Mouse (Mus musculus) hindbrain, embryonic 15.5 days (tissue): ENCODE data around the gene Abca12. TPM values are rescaled to one million over a fixed set of nuclear protein-coding genes. Genes with fewer than 3 reads are reported as not detected.

Experiments
- ATAC-seq: fragments of 200-750 bp; cut with Nextera tagmentation; 2 replicates; pipeline ENCODE4 v1.8.0; 2017; ENCODE audit warnings: low read depth, moderate number of reproducible peaks, moderate TSS enrichment; ENCODE audit not compliant: low FRiP score
- H3K27ac ChIP-seq: fragments of 300-500 bp; sonication (generic); replicated peaks from 2 replicates; pipeline ENCODE4 v1.5.1; 2015; ENCODE audit warnings: mild to moderate bottlenecking, inconsistent platforms
- H3K27me3 ChIP-seq: fragments of 300-500 bp; sonication (generic); 2 replicates; pipeline ENCODE4 v1.6.1; 2015; ENCODE audit warnings: control low read depth, inconsistent platforms
- H3K36me3 ChIP-seq: fragments of 300-500 bp; sonication (generic); 2 replicates; pipeline ENCODE4 v1.6.1; 2015; ENCODE audit warnings: control low read depth, inconsistent platforms
- H3K4me1 ChIP-seq: fragments of 300-500 bp; sonication (generic); replicated peaks from 2 replicates; pipeline ENCODE4 v1.6.1; 2015; ENCODE audit warnings: control low read depth, inconsistent platforms
- H3K4me2 ChIP-seq: fragments of 300-500 bp; sonication (generic); 2 replicates; pipeline ENCODE4 v1.6.1; 2015; ENCODE audit warnings: moderate library complexity, mild to moderate bottlenecking, inconsistent platforms
- H3K4me3 ChIP-seq: fragments of 300-500 bp; sonication (generic); 2 replicates; pipeline ENCODE4 v1.5.1; 2015; ENCODE audit warnings: mild to moderate bottlenecking, inconsistent platforms
- H3K9ac ChIP-seq: fragments of 300-500 bp; sonication (generic); 2 replicates; pipeline ENCODE4 v1.6.1; 2015; ENCODE audit warnings: inconsistent platforms
- H3K9me3 ChIP-seq: fragments of 300-500 bp; sonication (generic); 2 replicates; pipeline ENCODE4 v1.6.1; 2016; ENCODE audit warnings: control low read depth, inconsistent platforms
- WGBS: fragments of 180-500 bp; shearing (Covaris S2); methylation state at CpG from one replicate; pipeline ENCODE4 v1.1.7; 2015; 5-methylcytosine and 5-hydroxymethylcytosine counted together
- polyA plus RNA-seq: library from polyadenylated mRNA; unstranded; fragments of >200 nt; fragmentation: Nextera tagmentation; extraction: Ambion mirVana; gene quantifications from 2 replicates; pipeline ENCODE4 v1.2.1, GENCODE M21; 2015

The Abca12 gene
- polyA plus RNA-seq, 1 experiment from 2014 or later, result 0.06 TPM

GRCm38 (mm10) chr1:71392463-71392862 lies 22.2 kb downstream of the Abca12 start:
- Histone ChIP-seq H3K9me3 (no peaks in the 10 kb centered on the region), H3K4me1 (no peaks in the 10 kb centered on the region), H3K36me3 (no peaks in the 10 kb centered on the region), H3K4me3 (no peak overlapping the region), H3K27me3 (no peaks in the 10 kb centered on the region), H3K9ac (no peak overlapping the region), H3K4me2 (no peak overlapping the region), H3K27ac (no peak overlapping the region)
- 94% methylated on average over 2 of the region's 2 CpGs for WGBS
- no peak for ATAC-seq

GRCm38 (mm10) chr1:71386593-71386992 lies 28.1 kb downstream of the Abca12 start:
- Histone ChIP-seq H3K4me1 (no peaks in the 10 kb centered on the region), H3K36me3 (no peaks in the 10 kb centered on the region), H3K4me3 (no peak overlapping the region), H3K9ac (no peak overlapping the region), H3K27ac (no peak overlapping the region), H3K9me3 (no peaks in the 10 kb centered on the region), H3K4me2 (no peak overlapping the region), H3K27me3 (no peaks in the 10 kb centered on the region)
- 94% methylated on average over 8 of the region's 8 CpGs for WGBS
- ATAC-seq, result no peak

- no peaks in the 10 kb centered on the region for H3K27me3 ChIP-seq
Measured at GRCm38 (mm10) chr1:71384098-71384497, 30.6 kb downstream of the Abca12 start.

GRCm38 (mm10) chr1:71373090-71373489 lies 41.6 kb downstream of the Abca12 start:
- H3K4me2 ChIP-seq, result no peak overlapping the region
- no peaks in the 10 kb centered on the region for H3K4me1 ChIP-seq
- H3K27me3 ChIP-seq, result no peaks in the 10 kb centered on the region
- ATAC-seq, result no peak
- H3K27ac ChIP-seq, result no peak overlapping the region
- WGBS, result 92% methylated on average over 5 of the region's 5 CpGs
- H3K9me3 ChIP-seq, result no peaks in the 10 kb centered on the region
- no peaks in the 10 kb centered on the region for H3K36me3 ChIP-seq
- no peak overlapping the region for H3K4me3 ChIP-seq
- H3K9ac ChIP-seq, result no peak overlapping the region

More at GRCm38 (mm10) chr1:71384098-71384497, 30.6 kb downstream of the Abca12 start:
- Histone ChIP-seq H3K4me2 (no peak overlapping the region), H3K4me3 (no peak overlapping the region), H3K4me1 (no peaks in the 10 kb centered on the region), H3K9me3 (no peaks in the 10 kb centered on the region), H3K9ac (no peak overlapping the region), H3K36me3 (no peaks in the 10 kb centered on the region), H3K27ac (no peak overlapping the region)
- WGBS, result 100% methylated on average over 1 of the region's 1 CpGs
- ATAC-seq, result no peak

GRCm38 (mm10) chr1:71370266-71370665 lies 44.4 kb downstream of the Abca12 start:
- no peak overlapping the region for H3K4me2 ChIP-seq
- H3K27ac ChIP-seq, result no peak overlapping the region
- H3K9ac ChIP-seq, result no peak overlapping the region
- no peaks in the 10 kb centered on the region for H3K36me3 ChIP-seq
- no peak for ATAC-seq
- no peaks in the 10 kb centered on the region for H3K4me1 ChIP-seq
- H3K27me3 ChIP-seq, result no peaks in the 10 kb centered on the region
- no peaks in the 10 kb centered on the region for H3K9me3 ChIP-seq
- H3K4me3 ChIP-seq, result no peak overlapping the region

GRCm38 (mm10) chr1:71367770-71368169 lies 46.9 kb downstream of the Abca12 start:
- 60% methylated on average over 1 of the region's 1 CpGs for WGBS
- no peaks in the 10 kb centered on the region for H3K4me1 ChIP-seq

GRCm38 (mm10) chr1:71342861-71343554 lies 71.7 kb downstream of the Abca12 start:
- Histone ChIP-seq H3K27me3 (no peaks in the 10 kb centered on the region), H3K27ac (no peak overlapping the region)
- no peak for ATAC-seq

More at GRCm38 (mm10) chr1:71367770-71368169, 46.9 kb downstream of the Abca12 start:
- ATAC-seq, result no peak
- no peak overlapping the region for H3K4me2 ChIP-seq
- no peaks in the 10 kb centered on the region for H3K36me3 ChIP-seq
- H3K27me3 ChIP-seq, result no peaks in the 10 kb centered on the region
- H3K9me3 ChIP-seq, result no peaks in the 10 kb centered on the region
- H3K9ac ChIP-seq, result no peak overlapping the region
- no peak overlapping the region for H3K4me3 ChIP-seq
- H3K27ac ChIP-seq, result no peak overlapping the region

GRCm38 (mm10) chr1:71342261-71342594 lies 72.5 kb downstream of the Abca12 start:
- no peak overlapping the region for H3K27ac ChIP-seq
- H3K9ac ChIP-seq, result no peak overlapping the region
- H3K27me3 ChIP-seq, result no peaks in the 10 kb centered on the region
- no peak overlapping the region for H3K4me2 ChIP-seq
- no peaks in the 10 kb centered on the region for H3K4me1 ChIP-seq
- ATAC-seq, result no peak
- no peaks in the 10 kb centered on the region for H3K9me3 ChIP-seq
- no peak overlapping the region for H3K4me3 ChIP-seq
- 40% methylated on average over 4 of the region's 4 CpGs for WGBS
- no peaks in the 10 kb centered on the region for H3K36me3 ChIP-seq

More at GRCm38 (mm10) chr1:71342861-71343554, 71.7 kb downstream of the Abca12 start:
- no peak overlapping the region for H3K4me2 ChIP-seq
- no peak overlapping the region for H3K9ac ChIP-seq
- H3K9me3 ChIP-seq, result no peaks in the 10 kb centered on the region
- no peaks in the 10 kb centered on the region for H3K4me1 ChIP-seq
- H3K4me3 ChIP-seq, result no peak overlapping the region
- no peaks in the 10 kb centered on the region for H3K36me3 ChIP-seq
- 43% methylated on average over 3 of the region's 3 CpGs for WGBS

GRCm38 (mm10) chr1:71341370-71342260 lies 73.1 kb downstream of the Abca12 start:
- Histone ChIP-seq H3K4me3 (no peak overlapping the region), H3K4me1 (no peaks in the 10 kb centered on the region), H3K27ac (no peak overlapping the region), H3K9ac (no peak overlapping the region), H3K27me3 (no peaks in the 10 kb centered on the region), H3K36me3 (no peaks in the 10 kb centered on the region), H3K9me3 (no peaks in the 10 kb centered on the region), H3K4me2 (no peak overlapping the region)
- 38% methylated on average over 7 of the region's 7 CpGs for WGBS
- ATAC-seq, result no peak

- no peak overlapping the region for H3K27ac ChIP-seq
- no peaks in the 10 kb centered on the region for H3K4me1 ChIP-seq
- H3K4me2 ChIP-seq, result no peak overlapping the region
- H3K9ac ChIP-seq, result no peak overlapping the region
- 83% methylated on average over 4 of the region's 4 CpGs for WGBS
- ATAC-seq, result no peak
- no peaks in the 10 kb centered on the region for H3K27me3 ChIP-seq
- no peaks in the 10 kb centered on the region for H3K36me3 ChIP-seq
- H3K9me3 ChIP-seq, result no peaks in the 10 kb centered on the region
- H3K4me3 ChIP-seq, result no peak overlapping the region
Measured at GRCm38 (mm10) chr1:71338548-71339340, 76.0 kb downstream of the Abca12 start.

- H3K4me2 ChIP-seq, result no peak overlapping the region
- ATAC-seq, result no peak
- WGBS, result 90% methylated on average over 3 of the region's 3 CpGs
- no peaks in the 10 kb centered on the region for H3K27me3 ChIP-seq
- H3K36me3 ChIP-seq, result no peaks in the 10 kb centered on the region
- no peaks in the 10 kb centered on the region for H3K9me3 ChIP-seq
- no peak overlapping the region for H3K9ac ChIP-seq
- no peak overlapping the region for H3K4me3 ChIP-seq
- no peak overlapping the region for H3K27ac ChIP-seq
- H3K4me1 ChIP-seq, result no peaks in the 10 kb centered on the region
Measured at GRCm38 (mm10) chr1:71330349-71330748, 84.4 kb downstream of the Abca12 start.

GRCm38 (mm10) chr1:71312171-71312570 lies 102.5 kb downstream of the Abca12 start:
- WGBS, result 97% methylated on average over 4 of the region's 4 CpGs
- H3K27me3 ChIP-seq, result no peaks in the 10 kb centered on the region
- ATAC-seq, result no peak
- H3K9me3 ChIP-seq, result no peaks in the 10 kb centered on the region
- no peaks in the 10 kb centered on the region for H3K4me1 ChIP-seq
- no peak overlapping the region for H3K27ac ChIP-seq
- H3K36me3 ChIP-seq, result no peaks in the 10 kb centered on the region
- H3K4me3 ChIP-seq, result no peak overlapping the region
- no peak overlapping the region for H3K9ac ChIP-seq
- H3K4me2 ChIP-seq, result no peak overlapping the region
